Mouse (Mus musculus): ENCODE data around the gene Garnl3. TPM values are rescaled to one million over a fixed set of nuclear protein-coding genes. Genes with fewer than 3 reads are reported as not detected.

Gene Garnl3
- 26.1 and 30.0 TPM in 2 replicates for polyA plus RNA-seq (2012; rRNA removed)

GRCm38 (mm10) chr2:33131500-33132092 is at the start of gene Garnl3:
Gene Garnl3 (minus strand): TSS chr2:33131654.

GRCm38 (mm10) chr2:32981725-32982271 is 149.7 kb downstream of the Garnl3 start, which contains the start of gene Slc2a8:
Gene Slc2a8 (minus strand): TSS chr2:32982083.

GRCm38 (mm10) chr2:32961192-32961995 is 170.1 kb downstream of the Garnl3 start, which contains the start of the genes Rpl12 and Lrsam1:
Gene Rpl12 (plus strand): TSS chr2:32961559.
Gene Lrsam1 (minus strand): TSS chr2:32961614.

Other genes with a start within 250 kb of the Garnl3 start
- 826 and 889 TPM in 2 replicates for gene Rpl12, start 170.1 kb downstream of the Garnl3 start, polyA plus RNA-seq (2012; rRNA removed)
- gene Lrsam1, start 170.0 kb downstream of the Garnl3 start, polyA plus RNA-seq (2012; rRNA removed): 26.4 and 26.6 TPM in 2 replicates
- 26.6 and 27.4 TPM in 2 replicates for gene Slc2a8, start 149.6 kb downstream of the Garnl3 start, polyA plus RNA-seq (2012; rRNA removed)
- gene Angptl2, start 84.4 kb upstream of the Garnl3 start, polyA plus RNA-seq (2012; rRNA removed): 16.0 and 27.9 TPM in 2 replicates
- gene Ralgps1, start 239.8 kb upstream of the Garnl3 start, polyA plus RNA-seq (2012; rRNA removed): 63.8 and 67.9 TPM in 2 replicates

Data from central nervous system, embryonic 14 days (tissue).